Mouse (Mus musculus) c-Kit-positive CD71-positive TER-119-negative erythroid progenitor cells, embryonic 14.5 days (primary cell): ENCODE measurements around the gene Cybb.
"Not testable (repeated sequence)": the region's sequence is repeated elsewhere in the genome, so short reads cannot be mapped to it uniquely, and the experiment has no call there.

Source experiments
- DNase-seq: peaks from one replicate; pipeline ENCODE4 v3.0.0-alpha.2; 2013; ENCODE audit warnings: low read depth

Gene Cybb

DNA sequence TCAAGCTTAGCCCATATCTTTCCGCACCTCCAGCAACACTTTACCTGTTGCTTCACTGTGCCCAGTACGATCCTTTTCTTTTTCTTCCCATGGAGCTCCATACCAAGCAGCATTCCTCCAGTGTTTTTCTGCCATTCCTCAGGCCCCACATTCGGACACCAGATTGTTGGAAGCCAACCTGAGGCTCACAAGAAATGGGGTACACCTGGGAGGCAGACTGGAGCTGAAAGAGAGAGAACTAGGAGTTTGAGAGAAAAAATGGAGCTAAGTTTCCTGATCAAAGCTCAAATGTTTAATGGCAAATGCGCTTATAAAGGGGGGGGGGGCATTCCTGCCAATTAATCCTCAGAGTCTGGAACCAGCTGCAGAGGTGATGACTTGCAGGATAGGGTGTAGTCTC, at the start of gene Cybb:
Gene Cybb (minus strand): TSS at position 101 of the 400 bp plus-strand sequence.
- no peak for DNase-seq

DNA sequence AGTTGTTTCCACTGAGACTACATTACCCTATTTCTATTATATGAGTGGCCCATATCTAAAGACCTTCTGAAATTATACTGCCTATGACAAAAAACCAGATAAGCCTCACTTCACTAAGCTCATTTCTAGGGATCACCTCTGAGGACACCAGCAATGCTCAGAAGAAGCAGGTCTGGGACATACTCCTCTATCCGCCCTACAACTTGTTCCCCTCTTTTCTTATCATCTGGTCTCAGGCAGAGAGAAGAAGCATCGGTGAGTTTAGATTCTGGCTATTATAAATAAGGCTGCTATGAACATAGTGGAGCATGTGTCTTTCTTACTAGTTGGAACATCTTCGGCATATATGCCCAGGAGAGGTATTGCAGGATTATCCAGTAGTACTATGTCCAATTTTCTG, 49.3 kb upstream of the Cybb start:
- peak; percentile 22 for DNase-seq

DNA sequence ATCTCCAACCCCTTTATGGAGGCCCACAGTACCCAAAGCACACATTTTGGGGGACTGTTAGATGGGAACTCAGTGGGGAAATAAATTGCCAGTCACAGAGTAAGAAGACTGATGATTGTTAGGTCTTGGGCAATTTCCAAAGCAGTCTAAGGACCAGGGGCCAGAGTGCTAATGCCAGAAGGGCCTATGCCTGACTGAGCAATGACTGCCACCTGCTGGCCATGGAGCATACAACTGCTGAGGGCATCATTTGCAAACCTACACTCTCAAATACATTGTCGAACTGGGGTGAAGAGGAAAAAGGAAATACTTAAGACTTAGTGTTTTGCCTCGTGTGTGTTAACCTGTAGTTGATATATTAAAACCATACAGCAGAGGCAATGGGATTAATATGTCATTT, 32.4 kb upstream of the Cybb start:
- peak; percentile 20 for DNase-seq

DNA sequence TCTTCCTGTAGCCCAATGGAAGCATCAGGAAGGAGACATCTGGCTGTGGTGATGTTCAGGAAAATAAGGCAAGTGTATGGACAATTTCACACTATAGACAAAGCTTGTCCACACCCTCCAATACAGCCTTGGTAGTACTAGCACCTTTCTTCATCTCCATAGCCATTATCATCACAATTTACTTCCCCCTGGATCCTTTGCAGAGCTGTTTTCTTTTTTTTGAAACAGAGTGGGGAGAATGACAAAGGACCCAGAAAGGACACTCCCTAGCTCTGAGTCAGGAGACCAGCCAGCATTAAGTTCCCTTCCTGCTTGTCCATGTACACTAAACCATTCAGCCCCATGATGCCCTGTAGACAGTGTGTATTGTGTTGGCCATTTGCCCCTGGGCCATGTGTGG, 30.0 kb upstream of the Cybb start:
- not testable (repeated sequence) for DNase-seq

DNA sequence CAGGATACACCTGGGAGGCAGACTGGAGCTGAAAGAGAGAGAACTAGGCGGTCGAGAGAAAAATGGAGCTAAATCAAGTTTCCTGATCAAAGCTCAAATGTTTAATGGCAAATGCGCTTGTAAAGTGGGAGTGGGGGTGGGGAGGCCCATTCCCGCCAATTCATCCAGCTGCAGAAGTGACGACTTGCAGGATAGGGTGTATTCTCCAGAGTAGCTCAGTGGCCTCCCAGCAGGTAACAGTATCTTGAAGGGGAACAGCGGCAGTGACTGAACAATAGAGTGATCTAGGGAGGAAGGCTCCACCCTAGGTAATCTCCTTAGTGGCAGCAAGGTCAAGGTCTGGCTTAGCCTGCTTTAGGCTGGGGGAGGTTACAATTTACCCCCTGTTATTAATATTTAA, 12.5 kb downstream of the Cybb start:
- not testable (repeated sequence) for DNase-seq

DNA sequence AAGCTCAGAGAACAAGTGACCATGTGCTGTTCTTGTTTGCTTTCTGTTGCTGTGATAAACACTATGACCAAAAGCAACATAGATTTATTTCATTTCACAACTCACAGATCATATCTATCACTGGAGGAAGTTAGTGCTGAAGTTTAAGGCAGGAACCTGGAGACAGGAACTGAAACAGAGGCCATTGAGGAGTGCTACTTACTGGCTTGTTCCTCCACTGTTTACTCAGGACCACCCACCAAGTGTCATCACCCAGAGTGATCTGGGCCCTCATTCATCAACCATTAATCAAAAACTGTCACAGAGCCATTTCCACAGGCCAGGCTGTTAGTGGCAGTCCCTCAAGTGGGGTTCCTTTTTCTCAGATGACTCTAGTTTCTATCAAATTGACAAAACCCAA, 13.1 kb downstream of the Cybb start:
- DNase-seq: no peak

DNA sequence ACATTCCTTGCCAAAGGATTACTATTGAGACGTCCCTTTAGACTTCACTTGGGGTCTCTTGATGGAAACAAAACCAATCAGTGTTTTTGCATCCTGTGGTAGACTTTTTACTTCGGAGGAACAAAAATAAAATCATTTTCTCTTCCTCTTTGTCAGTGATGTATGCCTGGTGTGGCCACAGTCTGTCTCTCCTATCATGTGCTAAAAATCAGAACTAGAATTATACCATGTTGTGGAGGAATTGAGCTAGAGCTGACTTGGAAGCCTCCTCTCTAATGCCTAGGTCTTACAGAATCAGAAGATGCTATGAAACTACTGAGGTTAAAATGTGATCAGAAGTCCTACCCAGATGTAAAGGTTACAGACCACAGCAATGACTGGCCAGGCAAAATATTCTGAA, 13.8 kb downstream of the Cybb start:
- no peak for DNase-seq

DNA sequence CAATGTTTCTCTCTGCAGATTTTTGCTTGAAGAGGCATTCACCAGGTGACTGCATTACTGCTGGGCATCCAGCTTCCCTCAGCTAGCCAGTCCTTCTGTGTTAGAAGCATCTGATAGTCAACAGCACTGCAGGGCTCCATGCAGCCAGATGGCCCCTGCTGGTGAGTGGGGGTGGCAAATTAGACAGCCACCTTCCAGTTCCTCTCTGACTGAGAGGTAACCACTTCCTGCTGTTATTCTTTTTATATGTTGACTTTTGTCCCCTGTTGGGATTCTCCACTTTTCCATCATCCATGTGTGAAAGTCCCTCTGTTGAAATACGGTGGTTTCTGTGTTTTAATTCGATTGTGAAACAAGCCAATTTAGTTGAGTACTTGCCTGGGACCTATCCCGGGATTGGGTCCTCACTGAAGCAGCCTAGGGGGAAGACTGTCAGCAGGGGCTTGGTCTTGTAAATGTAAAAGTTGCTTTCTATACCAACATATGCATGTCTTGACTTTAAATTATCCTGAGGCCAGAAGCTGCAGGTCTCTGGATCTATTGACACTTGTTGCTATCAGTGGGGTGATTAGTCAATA, 16.7 kb downstream of the Cybb start:
- DNase-seq: no peak

DNA sequence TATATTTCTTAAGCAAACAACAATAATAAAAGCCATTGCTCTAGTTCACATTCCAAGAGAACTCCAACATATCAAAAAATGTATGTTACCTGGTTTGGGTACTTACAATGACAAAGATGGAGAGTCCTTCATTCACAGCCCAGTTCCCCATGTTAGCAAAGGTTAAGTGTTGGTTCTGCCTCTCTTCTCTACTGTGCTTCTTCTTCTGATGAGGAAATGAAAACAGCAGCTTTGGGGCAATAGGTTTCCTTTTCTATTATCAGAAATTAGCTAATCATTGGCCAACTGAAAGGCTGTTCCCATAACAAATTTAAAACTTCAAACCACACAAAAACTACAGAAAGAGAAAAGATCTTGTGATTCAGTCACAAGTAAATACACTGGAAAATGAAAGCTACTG, 18.5 kb downstream of the Cybb start:
- no peak for DNase-seq

DNA sequence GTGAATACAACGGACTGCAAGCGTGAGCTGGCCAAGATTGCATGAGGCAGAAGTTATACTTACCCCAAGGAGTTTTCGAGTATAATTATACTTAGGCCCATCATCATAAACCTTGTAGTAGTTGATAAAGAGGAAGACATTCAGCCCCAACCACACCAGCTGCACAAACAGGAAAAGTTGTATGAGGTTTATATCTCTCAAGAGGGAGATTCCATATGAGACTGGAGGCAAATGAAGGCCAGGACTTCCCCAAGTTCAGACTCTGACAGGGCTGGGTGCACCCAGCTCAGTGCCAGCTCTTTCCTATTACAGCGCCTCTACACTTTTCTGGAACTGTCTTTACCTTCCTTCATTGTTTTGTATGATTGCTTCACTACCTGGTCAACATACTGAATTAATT, 20.6 kb downstream of the Cybb start:
- no peak for DNase-seq

DNA sequence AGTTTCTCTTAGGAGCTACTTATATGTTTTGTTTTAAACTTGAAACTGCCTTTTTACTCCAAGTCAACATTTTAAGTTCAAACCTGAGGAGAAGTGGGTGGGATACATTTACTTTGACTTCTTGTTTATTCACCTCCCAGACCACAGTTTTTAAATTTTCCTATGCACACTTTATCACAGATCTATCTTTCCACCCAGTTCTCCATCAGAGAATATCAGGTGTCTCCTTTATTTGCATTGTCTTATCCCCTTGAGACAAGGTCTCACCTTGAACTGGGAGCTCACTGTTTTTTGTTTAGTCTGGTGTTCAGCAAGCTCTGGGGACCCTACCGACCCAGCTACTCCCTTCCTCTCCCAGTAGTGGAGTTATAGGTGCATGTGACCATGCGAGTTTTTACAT, 21.7 kb downstream of the Cybb start:
- DNase-seq: no peak

DNA sequence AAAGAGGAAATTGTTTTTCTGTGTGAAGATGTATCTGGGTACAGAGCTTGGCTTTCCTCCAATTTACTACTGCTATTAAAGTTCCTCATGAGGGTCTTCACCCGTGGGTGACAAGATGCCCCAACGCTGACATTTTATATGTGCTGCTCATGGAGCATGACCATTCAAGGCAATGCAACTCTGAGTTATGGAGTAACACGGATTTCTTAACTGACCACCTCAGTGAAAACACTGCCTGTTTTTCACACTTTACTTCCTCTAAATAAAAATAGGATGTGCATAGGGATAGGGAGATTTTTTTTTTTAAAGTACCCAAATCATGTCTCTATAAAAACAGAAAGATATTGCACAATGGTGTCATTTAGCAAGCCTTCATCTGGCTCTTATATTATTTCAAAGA, 24.9 kb downstream of the Cybb start:
- DNase-seq: no peak

DNA sequence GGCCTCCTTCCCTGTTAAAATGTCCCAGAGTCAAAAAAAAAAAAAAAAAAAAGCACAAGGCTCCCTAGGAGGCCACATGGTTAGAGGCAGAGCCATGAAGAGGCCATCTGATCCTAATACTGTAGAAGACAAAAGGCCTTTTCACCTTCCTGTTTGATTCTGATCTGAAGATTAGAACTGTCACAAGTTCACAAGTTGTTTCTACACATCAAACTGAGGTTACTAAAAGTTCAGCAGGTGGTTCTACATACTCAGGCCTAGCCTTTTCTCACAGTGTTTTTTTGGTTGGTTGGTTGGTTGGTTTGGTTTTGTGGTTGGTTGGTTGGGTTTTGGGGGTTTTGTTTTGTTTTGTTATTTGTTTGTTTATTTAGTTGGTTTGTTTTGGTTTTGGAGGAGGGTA, 26.2 kb downstream of the Cybb start:
- DNase-seq: no peak

DNA sequence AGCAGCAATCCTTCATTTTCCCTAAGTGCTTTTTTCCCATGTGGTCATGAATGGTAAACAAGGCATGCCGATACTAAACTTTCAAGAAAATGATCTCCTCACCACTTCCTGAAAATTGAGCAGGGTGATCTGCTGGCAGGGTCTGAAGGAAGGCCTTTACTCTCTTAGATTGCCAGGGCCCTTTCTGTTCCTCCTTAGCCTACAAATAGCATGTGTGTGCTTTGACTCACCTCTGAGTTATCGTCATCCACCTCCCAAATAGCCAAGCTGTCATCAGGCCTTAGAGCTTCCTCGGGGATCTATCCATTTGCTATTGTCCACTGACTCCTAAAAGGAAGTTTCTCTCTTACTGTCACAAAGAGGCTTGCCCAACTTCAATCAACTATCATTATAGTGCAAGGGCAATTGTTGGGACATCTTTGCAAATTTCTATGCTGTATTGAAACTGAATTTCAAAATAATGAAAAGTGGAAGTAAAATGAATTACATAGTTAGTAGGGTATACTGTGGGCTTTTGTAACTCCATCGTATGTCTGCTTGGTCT, 27.1 kb downstream of the Cybb start:
- no peak for DNase-seq

DNA sequence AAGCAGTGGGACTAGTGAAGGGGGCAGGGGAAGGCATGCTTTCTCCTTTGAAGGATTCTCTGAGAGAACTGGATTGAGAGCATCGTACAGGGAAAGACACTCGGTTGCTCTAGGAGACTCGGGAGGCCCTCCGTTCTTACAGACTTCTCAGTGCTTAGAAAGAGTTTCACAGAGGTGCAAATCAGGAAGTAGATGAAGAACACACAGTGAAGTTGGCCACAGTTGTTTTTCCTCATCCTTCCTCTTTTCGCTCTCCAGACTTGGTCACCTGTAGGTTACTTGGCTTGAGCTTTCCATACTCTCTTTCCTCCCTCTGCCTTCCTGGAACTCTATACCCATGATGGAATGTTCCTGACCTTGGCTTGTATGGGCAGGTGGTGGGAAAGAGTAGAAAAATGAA, 35.2 kb downstream of the Cybb start:
- DNase-seq: no peak

DNA sequence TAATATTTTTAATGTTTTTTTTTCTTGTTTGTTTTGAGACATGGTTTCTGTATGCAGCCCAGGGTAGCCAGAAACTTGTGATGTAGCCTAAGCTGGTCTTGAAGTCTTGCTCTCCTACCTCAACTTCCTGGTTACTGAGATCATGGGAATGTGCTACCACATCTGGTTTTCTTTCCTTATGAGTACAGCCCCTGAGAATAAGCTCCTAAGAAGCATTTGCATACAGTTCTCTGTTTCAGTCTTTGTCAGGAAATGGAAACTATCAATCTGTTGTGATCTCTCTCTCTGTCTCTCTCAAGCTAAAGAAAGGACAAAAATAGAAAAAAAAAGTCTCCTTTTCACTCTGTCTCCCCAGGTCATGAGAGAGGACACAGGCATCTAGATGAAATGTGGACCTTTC, 40.3 kb downstream of the Cybb start:
- DNase-seq: no peak

DNA sequence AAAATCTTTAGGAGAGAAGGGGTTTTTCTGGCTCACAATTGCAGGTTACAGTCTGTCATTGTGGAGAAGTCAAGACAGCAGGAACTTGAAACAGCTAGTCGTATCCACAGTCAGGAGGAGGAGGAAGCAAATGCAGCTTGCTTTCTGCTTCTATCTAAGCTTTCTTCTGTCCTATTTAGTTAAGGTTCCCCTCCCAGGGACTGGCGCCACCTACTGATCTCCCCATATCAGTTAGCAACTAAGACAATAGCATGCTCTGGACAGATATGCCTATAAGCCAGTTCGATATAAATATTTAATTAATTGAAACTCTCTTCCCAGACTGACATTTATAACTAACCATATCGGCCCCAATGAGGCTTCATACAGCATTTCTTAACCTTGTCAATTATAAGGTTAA, 46.5 kb downstream of the Cybb start:
- peak; percentile 3 for DNase-seq

DNA sequence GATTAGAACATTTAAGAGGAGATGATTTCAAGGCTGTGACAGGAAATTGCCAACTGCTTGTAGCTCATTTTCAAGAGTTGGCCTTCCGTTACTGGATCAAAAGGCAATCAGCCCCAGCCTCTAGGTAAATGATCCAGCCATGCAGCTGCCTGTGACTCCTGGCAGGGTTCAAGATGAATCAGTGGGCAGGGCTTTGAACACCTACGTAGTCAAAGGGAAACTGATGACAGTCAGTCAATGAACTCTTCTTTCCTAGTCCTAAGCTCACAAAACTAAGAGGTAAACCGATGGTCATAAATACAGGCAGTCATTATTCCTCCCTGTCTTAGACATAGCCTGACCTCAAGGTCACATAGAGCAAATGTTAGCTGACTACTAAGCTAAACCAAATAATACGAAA, 47.0 kb downstream of the Cybb start:
- no peak for DNase-seq

DNA sequence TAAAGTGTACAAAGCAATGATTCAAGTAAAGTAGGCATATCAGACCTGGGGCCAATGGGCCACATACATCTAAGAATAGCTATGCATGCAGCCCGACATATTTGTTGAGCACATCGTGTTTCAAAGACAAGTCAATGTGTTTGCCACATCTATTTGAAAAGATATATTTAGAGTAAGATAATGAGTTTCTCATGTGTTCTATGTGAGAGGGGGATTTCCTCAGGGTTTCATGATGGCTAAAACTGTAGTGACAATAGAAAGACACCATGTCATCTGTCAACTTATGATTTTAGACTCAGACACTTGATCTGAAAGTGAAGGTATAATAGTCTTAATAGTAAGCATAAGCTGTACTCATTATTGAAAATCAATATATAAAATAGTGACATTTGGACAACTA, 48.3 kb downstream of the Cybb start:
- DNase-seq: no peak

DNA sequence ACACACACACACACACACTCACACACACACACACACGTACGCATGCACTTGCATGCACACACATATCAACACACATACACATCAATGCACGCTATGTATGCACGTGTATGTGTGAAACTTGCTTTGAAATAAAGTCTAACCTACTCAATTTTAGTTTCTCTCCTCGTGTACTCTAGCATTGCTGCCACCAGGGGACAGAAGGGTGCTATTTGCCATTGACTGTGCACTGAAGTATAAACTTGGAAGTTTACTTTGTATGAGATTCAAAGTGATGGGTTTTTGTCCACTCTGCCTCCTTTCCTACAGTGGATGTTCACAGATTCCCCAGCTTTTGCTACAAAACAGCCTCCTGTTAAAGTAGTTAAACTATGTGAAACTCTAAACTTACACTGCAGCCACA, 73.7 kb downstream of the Cybb start:
- DNase-seq: no peak
